Mouse (Mus musculus) ES-Bruce4 (cell line): ENCODE data around the gene Clic4. TPM values are rescaled to one million over a fixed set of nuclear protein-coding genes. Genes with fewer than 3 reads are reported as not detected.

Source experiments
- H3K27ac ChIP-seq: 2 replicates; pipeline ENCODE4 v1.5.1; 2012; ENCODE audit warnings: low read length, inconsistent platforms; ENCODE audit not compliant: insufficient read depth
- H3K27me3 ChIP-seq: 2 replicates; pipeline ENCODE4 v1.6.1; 2012; ENCODE audit warnings: mild to moderate bottlenecking, low read length, inconsistent platforms; ENCODE audit not compliant: control insufficient read depth, poor library complexity, insufficient read depth, severe bottlenecking
- H3K36me3 ChIP-seq: 2 replicates; pipeline ENCODE4 v1.6.1; 2012; ENCODE audit warnings: inconsistent platforms, mild to moderate bottlenecking, low read length, moderate library complexity; ENCODE audit not compliant: control insufficient read depth, poor library complexity, insufficient read depth, severe bottlenecking
- H3K4me1 ChIP-seq: one replicate; pipeline ENCODE4 v1.8.1; 2011; ENCODE audit warnings: low read length; ENCODE audit not compliant: control insufficient read depth, insufficient read depth
- H3K4me3 ChIP-seq: 2 replicates; pipeline ENCODE4 v1.5.1; 2011; ENCODE audit warnings: low read depth, mild to moderate bottlenecking, low read length
- H3K9ac ChIP-seq: 2 replicates; pipeline ENCODE4 v1.6.1; 2012; ENCODE audit warnings: low read depth, mild to moderate bottlenecking, inconsistent platforms; ENCODE audit not compliant: poor library complexity, severe bottlenecking
- H3K9me3 ChIP-seq: replicated peaks from 2 replicates; pipeline ENCODE4 v1.6.1; 2012; ENCODE audit warnings: mild to moderate bottlenecking, low read length, inconsistent platforms; ENCODE audit not compliant: control insufficient read depth, poor library complexity, insufficient read depth, severe bottlenecking
- CTCF ChIP-seq: IDR thresholded peaks from one replicate; pipeline ENCODE4 v1.8.1; 2011; ENCODE audit warnings: low read depth, low read length
- EP300 ChIP-seq: IDR thresholded peaks from 2 replicates; pipeline ENCODE4 v1.6.1; 2011; ENCODE audit warnings: low read depth, low read length; ENCODE audit not compliant: insufficient read depth
- POLR2A ChIP-seq: IDR thresholded peaks from one replicate; pipeline ENCODE4 v1.8.1; 2011; ENCODE audit warnings: low read length; ENCODE audit not compliant: insufficient read depth
- polyA plus RNA-seq: library from polyadenylated mRNA; stranded (reverse); fragments of >200 nt; gene quantifications from 2 replicates; pipeline ENCODE4 v1.2.4, GENCODE M21; 2011; ENCODE audit warnings: low read depth; ENCODE audit not compliant: missing spikeins, insufficient read depth, insufficient read length

Clic4 gene
- polyA plus RNA-seq: 151 TPM in 2 replicates

DNA sequence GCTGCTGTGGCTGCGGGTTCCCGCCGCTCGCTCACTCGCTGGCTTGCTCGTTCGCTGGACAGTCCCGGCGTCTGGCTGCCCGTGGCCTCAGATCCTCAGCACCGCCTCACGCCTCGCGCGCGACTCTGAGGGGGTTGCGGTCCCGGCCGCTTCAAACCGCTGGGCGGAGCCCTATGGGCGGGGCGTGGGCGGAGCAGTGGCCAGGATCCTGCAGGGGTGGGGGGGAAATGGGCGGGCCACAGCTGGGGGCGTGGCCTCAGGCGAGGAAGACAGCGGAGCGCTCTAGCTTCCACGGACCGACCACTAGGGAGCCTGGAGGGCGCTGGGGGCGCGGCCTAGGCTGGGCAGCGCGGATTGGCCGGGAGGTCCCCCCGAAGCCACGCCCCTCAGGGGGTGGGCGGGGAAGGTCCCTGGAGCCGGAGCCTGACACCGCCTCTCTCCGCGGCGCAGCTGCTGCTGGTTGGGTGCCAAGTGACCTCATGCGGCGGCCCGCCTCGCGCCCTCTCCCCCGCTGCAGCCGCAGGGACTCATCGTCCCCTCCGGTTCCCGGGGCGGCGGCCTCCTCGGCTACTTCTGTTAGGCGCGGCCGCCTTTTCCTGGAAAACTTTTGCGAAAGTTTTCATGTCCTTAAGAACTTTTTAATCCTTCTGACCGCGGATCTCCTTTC is at the start of gene Clic4:
Clic4 (minus strand) TSS at position 175 of the 667 bp plus-strand sequence.
- H3K9ac ChIP-seq: peak within 1 kb of the TSS; percentile 83
- 0 out of 2 replicates have a peak within 1 kb of the TSS, but pooled peaks have one; percentile 21 for H3K27ac ChIP-seq
- H3K27me3 ChIP-seq: no peaks in the 10 kb centered on the region
- peaks cover 9% of the 10 kb centered on the region; the same call in 1 of the 2 replicates for H3K36me3 ChIP-seq
- TF ChIP-seq POLR2A: peak; percentile 70
- TF ChIP-seq CTCF: no peak
- no peaks in the 10 kb centered on the region for H3K9me3 ChIP-seq
- H3K4me3 ChIP-seq: peak within 1 kb of the TSS; percentile 65
- H3K4me1 ChIP-seq: peaks cover 4% of the 10 kb centered on the region

DNA sequence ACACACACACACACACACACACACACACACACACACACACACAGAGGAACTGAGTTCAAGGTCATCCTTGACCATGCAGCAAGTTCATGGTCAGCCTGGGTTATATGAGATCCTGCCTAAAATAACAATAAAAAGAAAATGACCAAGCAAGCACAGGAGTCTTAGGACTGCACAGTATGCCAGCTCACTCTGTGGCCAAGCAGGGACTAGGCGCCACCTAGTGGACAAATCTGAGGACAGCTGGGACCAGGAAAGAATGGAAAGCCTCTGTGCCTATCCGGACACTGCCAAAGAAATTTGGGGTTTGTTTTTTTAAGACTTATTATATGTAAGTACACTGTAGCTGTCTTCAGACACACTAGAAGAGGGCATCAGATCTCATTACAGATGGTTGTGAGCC is 45.4 kb upstream of the Clic4 start:
- Histone ChIP-seq H3K4me1 (peaks cover 9% of the 10 kb centered on the region), H3K27ac (no peak overlapping the region), H3K9me3 (0 out of 2 replicates have a peak, but pooled peaks cover 4% of the 10 kb centered on the region), H3K36me3 (peaks cover 38% of the 10 kb centered on the region), H3K4me3 (no peak overlapping the region), H3K9ac (no peak overlapping the region), H3K27me3 (no peaks in the 10 kb centered on the region)
- TF ChIP-seq EP300 (no peak), POLR2A (no peak), CTCF (peak; percentile 93)

DNA sequence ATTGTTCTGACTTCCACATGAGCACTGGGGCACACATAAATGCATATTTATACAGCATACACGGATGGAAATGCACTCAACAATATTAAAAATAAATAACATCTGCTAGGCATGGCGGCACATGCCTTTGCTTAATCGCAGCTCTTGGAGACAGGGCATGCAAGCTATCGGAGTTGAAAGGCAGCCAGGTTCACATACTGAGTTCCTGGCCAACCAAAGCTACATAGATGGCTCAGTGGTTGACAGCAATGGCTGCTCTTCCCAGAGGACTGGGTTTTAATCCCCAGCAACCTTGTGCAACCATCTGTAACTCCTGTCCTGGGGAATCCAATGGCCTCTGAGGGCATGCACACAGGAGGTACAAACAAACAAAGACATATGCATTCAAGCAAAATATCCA is 44.9 kb upstream of the Clic4 start:
- H3K9ac ChIP-seq: no peak overlapping the region
- H3K9me3 ChIP-seq: 0 out of 2 replicates have a peak, but pooled peaks cover 4% of the 10 kb centered on the region
- H3K27ac ChIP-seq: no peak overlapping the region
- H3K4me1 ChIP-seq: peaks cover 11% of the 10 kb centered on the region
- peaks cover 34% of the 10 kb centered on the region for H3K36me3 ChIP-seq
- H3K27me3 ChIP-seq: no peaks in the 10 kb centered on the region
- H3K4me3 ChIP-seq: no peak overlapping the region
- TF ChIP-seq EP300 (no peak), POLR2A (no peak), CTCF (no peak)

DNA sequence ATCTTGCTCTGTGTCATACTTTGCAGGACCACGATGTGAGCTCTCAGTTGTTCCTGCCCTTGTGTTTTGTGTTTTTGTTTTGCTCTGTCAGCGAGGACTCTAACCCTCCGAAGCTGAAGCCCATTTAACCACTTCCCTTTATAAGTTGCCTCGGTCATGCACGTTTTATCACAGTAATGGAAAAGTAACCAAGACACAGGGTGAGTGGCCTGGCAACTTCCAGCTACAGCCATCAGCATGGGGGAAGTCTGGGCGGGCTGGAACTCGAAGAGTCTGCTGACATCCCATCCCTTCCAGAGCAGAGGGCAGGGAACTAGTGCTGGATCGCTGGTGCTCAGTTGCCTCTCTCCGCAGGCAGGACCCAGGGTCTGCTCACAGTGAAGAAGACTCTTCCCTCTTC is 42.7 kb upstream of the Clic4 start:
- no peaks in the 10 kb centered on the region for H3K27me3 ChIP-seq
- H3K27ac ChIP-seq: no peak overlapping the region
- no peak for TF ChIP-seq CTCF
- peaks cover 11% of the 10 kb centered on the region for H3K4me1 ChIP-seq
- no peak overlapping the region for H3K4me3 ChIP-seq
- no peak overlapping the region for H3K9ac ChIP-seq
- 0 out of 2 replicates have a peak, but pooled peaks cover 4% of the 10 kb centered on the region for H3K9me3 ChIP-seq
- peaks cover 13% of the 10 kb centered on the region for H3K36me3 ChIP-seq

DNA sequence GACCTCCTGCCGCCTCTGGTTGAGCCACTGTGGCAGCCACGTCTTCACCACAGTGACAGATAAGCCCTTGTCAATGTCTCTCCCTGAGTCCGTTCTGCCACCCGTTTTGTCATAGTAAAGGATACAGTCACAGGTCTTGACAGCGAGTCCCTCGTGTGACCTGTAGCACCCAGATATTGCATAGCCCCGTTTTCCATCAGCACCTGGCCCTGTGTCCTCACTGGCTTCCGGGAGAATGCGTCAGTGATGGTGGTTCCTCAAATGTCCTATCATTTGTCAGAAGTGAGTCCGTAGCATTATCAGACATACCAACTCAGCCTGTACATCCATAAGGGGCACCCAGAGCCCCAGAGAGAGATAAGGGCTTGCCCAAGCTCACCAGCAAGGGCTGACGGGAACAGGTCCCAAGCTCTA is 41.8 kb upstream of the Clic4 start:
- Histone ChIP-seq H3K27me3 (no peaks in the 10 kb centered on the region), H3K27ac (peak overlapping the region; percentile 87; the same call in 1 of the 2 replicates), H3K9ac (no peak overlapping the region), H3K4me1 (peaks cover 11% of the 10 kb centered on the region), H3K36me3 (peaks cover 5% of the 10 kb centered on the region; the same call in 1 of the 2 replicates), H3K9me3 (0 out of 2 replicates have a peak, but pooled peaks cover 4% of the 10 kb centered on the region), H3K4me3 (no peak overlapping the region)
- no peak for TF ChIP-seq POLR2A
- TF ChIP-seq EP300: no peak
- TF ChIP-seq CTCF: no peak

DNA sequence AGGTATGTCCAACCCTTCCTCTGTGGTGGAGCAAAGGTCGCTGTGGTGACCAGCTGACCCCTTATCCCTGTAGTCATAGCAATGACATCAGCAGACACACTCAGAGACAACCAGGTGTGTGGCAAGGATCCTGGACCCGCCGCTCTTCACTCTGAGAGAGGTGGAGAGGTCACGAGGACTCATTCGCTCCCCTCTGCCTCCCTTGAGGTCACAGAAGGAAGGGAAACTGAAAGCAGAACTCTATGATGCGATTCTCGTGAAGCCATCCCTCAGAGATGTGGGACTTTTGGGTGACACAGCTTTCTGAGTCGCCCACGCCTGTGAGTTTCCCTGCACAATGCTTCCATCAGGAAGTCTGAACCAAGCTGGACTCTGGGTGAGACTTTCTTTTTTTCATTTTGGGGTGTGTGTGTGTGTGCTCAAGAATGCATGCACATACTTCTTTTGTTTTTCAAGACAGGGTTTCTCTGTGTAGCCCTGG is 41.2 kb upstream of the Clic4 start:
- TF ChIP-seq POLR2A (no peak), CTCF (no peak), EP300 (no peak)
- Histone ChIP-seq H3K36me3 (peaks cover 1% of the 10 kb centered on the region; the same call in 1 of the 2 replicates), H3K27ac (peak overlapping the region; percentile 87), H3K9me3 (0 out of 2 replicates have a peak, but pooled peaks cover 4% of the 10 kb centered on the region), H3K4me1 (peaks cover 11% of the 10 kb centered on the region), H3K27me3 (no peaks in the 10 kb centered on the region), H3K9ac (no peak overlapping the region), H3K4me3 (no peak overlapping the region)
